Mouse (Mus musculus): Measurements from ENCODE around the gene Ebf1. TPM values are rescaled to one million over a fixed set of nuclear protein-coding genes. Genes with fewer than 3 reads are reported as not detected.

The Ebf1 gene
- polyA plus RNA-seq, 1 experiment: 38.8 TPM

GRCm38 (mm10) chr11:44894798-44895197 lies 277.7 kb downstream of the Ebf1 start:
- no peak overlapping the region for H3K27ac ChIP-seq (replicated peaks; ENCODE audit: low read depth, low read length)
- H3K4me1 ChIP-seq (ENCODE audit: control insufficient read depth, insufficient read depth, insufficient read length, low read length): peaks cover 21% of the 10 kb centered on the region
- H3K4me3 ChIP-seq (ENCODE audit: insufficient read depth, low read depth, low read length): no peak overlapping the region

- Histone ChIP-seq H3K4me3 (ENCODE audit: insufficient read depth, low read depth, low read length) (no peak overlapping the region), H3K4me1 (ENCODE audit: control insufficient read depth, insufficient read depth, insufficient read length, low read length) (peaks cover 21% of the 10 kb centered on the region), H3K27ac (replicated peaks; ENCODE audit: low read depth, low read length) (no peak overlapping the region)
These were observed 278.8 kb downstream of the Ebf1 start for GRCm38 (mm10) chr11:44895893-44896292.

- Histone ChIP-seq H3K27ac (replicated peaks; ENCODE audit: low read depth, low read length) (peak overlapping the region; percentile 6; the same call in 1 of the 2 replicates), H3K4me3 (ENCODE audit: insufficient read depth, low read depth, low read length) (no peak overlapping the region), H3K4me1 (ENCODE audit: control insufficient read depth, insufficient read depth, insufficient read length, low read length) (peaks cover 19% of the 10 kb centered on the region)
These were observed 280.1 kb downstream of the Ebf1 start for GRCm38 (mm10) chr11:44897140-44897665.

- no peak overlapping the region for H3K4me3 ChIP-seq (ENCODE audit: insufficient read depth, low read depth, low read length)
- H3K4me1 ChIP-seq (ENCODE audit: control insufficient read depth, insufficient read depth, insufficient read length, low read length): peaks cover 8% of the 10 kb centered on the region; the same call in 1 of the 2 replicates
- H3K27ac ChIP-seq (replicated peaks; ENCODE audit: low read depth, low read length): no peak overlapping the region
These were observed 282.4 kb downstream of the Ebf1 start for GRCm38 (mm10) chr11:44899554-44899953.

- Histone ChIP-seq H3K4me1 (ENCODE audit: control insufficient read depth, insufficient read depth, insufficient read length, low read length) (peaks cover 6% of the 10 kb centered on the region; the same call in 1 of the 2 replicates), H3K27ac (replicated peaks; ENCODE audit: low read depth, low read length) (no peak overlapping the region), H3K4me3 (ENCODE audit: insufficient read depth, low read depth, low read length) (no peak overlapping the region)
These were observed 282.8 kb downstream of the Ebf1 start for GRCm38 (mm10) chr11:44899965-44900364.

GRCm38 (mm10) chr11:44900496-44900895 lies 283.4 kb downstream of the Ebf1 start:
- H3K27ac ChIP-seq (replicated peaks; ENCODE audit: low read depth, low read length): no peak overlapping the region
- peaks cover 6% of the 10 kb centered on the region; the same call in 1 of the 2 replicates for H3K4me1 ChIP-seq (ENCODE audit: control insufficient read depth, insufficient read depth, insufficient read length, low read length)
- no peak overlapping the region for H3K4me3 ChIP-seq (ENCODE audit: insufficient read depth, low read depth, low read length)

GRCm38 (mm10) chr11:44901715-44902114 lies 284.6 kb downstream of the Ebf1 start:
- no peak overlapping the region for H3K27ac ChIP-seq (replicated peaks; ENCODE audit: low read depth, low read length)
- peaks cover 9% of the 10 kb centered on the region; the same call in 1 of the 2 replicates for H3K4me1 ChIP-seq (ENCODE audit: control insufficient read depth, insufficient read depth, insufficient read length, low read length)
- H3K4me3 ChIP-seq (ENCODE audit: insufficient read depth, low read depth, low read length): no peak overlapping the region

- Histone ChIP-seq H3K4me1 (ENCODE audit: control insufficient read depth, insufficient read depth, insufficient read length, low read length) (peaks cover 10% of the 10 kb centered on the region; the same call in 1 of the 2 replicates), H3K4me3 (ENCODE audit: insufficient read depth, low read depth, low read length) (no peak overlapping the region), H3K27ac (replicated peaks; ENCODE audit: low read depth, low read length) (no peak overlapping the region)
These were observed 285.0 kb downstream of the Ebf1 start for GRCm38 (mm10) chr11:44902165-44902564.

- no peak overlapping the region for H3K27ac ChIP-seq (replicated peaks; ENCODE audit: low read depth, low read length)
These were observed 287.0 kb downstream of the Ebf1 start for GRCm38 (mm10) chr11:44904121-44904520.

GRCm38 (mm10) chr11:44906456-44906855 lies 289.3 kb downstream of the Ebf1 start:
- H3K27ac ChIP-seq (replicated peaks; ENCODE audit: low read depth, low read length): 0 out of 2 replicates have a peak overlapping the region, but pooled peaks have one; percentile 13
- H3K4me1 ChIP-seq (ENCODE audit: control insufficient read depth, insufficient read depth, insufficient read length, low read length): peaks cover 5% of the 10 kb centered on the region; the same call in 1 of the 2 replicates
- no peak overlapping the region for H3K4me3 ChIP-seq (ENCODE audit: insufficient read depth, low read depth, low read length)

More at GRCm38 (mm10) chr11:44904121-44904520, 287.0 kb downstream of the Ebf1 start:
- Histone ChIP-seq H3K4me3 (ENCODE audit: insufficient read depth, low read depth, low read length) (no peak overlapping the region), H3K4me1 (ENCODE audit: control insufficient read depth, insufficient read depth, insufficient read length, low read length) (peaks cover 5% of the 10 kb centered on the region; the same call in 1 of the 2 replicates)

GRCm38 (mm10) chr11:44911765-44912164 lies 294.6 kb downstream of the Ebf1 start:
- H3K27ac ChIP-seq (replicated peaks; ENCODE audit: low read depth, low read length): no peak overlapping the region
- H3K4me3 ChIP-seq (ENCODE audit: insufficient read depth, low read depth, low read length): no peak overlapping the region
- H3K4me1 ChIP-seq (ENCODE audit: control insufficient read depth, insufficient read depth, insufficient read length, low read length): 0 out of 2 replicates have a peak, but pooled peaks cover 3% of the 10 kb centered on the region

GRCm38 (mm10) chr11:44913806-44914205 lies 296.7 kb downstream of the Ebf1 start:
- H3K4me3 ChIP-seq (ENCODE audit: insufficient read depth, low read depth, low read length): no peak overlapping the region
- H3K27ac ChIP-seq (replicated peaks; ENCODE audit: low read depth, low read length): no peak overlapping the region
- 0 out of 2 replicates have a peak, but pooled peaks cover 2% of the 10 kb centered on the region for H3K4me1 ChIP-seq (ENCODE audit: control insufficient read depth, insufficient read depth, insufficient read length, low read length)

- H3K4me1 ChIP-seq (ENCODE audit: control insufficient read depth, insufficient read depth, insufficient read length, low read length): no peaks in the 10 kb centered on the region
- H3K27ac ChIP-seq (replicated peaks; ENCODE audit: low read depth, low read length): no peak overlapping the region
- H3K4me3 ChIP-seq (ENCODE audit: insufficient read depth, low read depth, low read length): no peak overlapping the region
These were observed 299.9 kb downstream of the Ebf1 start for GRCm38 (mm10) chr11:44917059-44917458.

- H3K4me1 ChIP-seq (ENCODE audit: control insufficient read depth, insufficient read depth, insufficient read length, low read length): peaks cover 13% of the 10 kb centered on the region
- no peak overlapping the region for H3K27ac ChIP-seq (replicated peaks; ENCODE audit: low read depth, low read length)
- H3K4me3 ChIP-seq (ENCODE audit: insufficient read depth, low read depth, low read length): no peak overlapping the region
These were observed 306.0 kb downstream of the Ebf1 start for GRCm38 (mm10) chr11:44923138-44923537.

GRCm38 (mm10) chr11:44923868-44924508 lies 306.9 kb downstream of the Ebf1 start:
- Histone ChIP-seq H3K27ac (replicated peaks; ENCODE audit: low read depth, low read length) (peak overlapping the region; percentile 66), H3K4me1 (ENCODE audit: control insufficient read depth, insufficient read depth, insufficient read length, low read length) (peaks cover 13% of the 10 kb centered on the region), H3K4me3 (ENCODE audit: insufficient read depth, low read depth, low read length) (no peak overlapping the region)

GRCm38 (mm10) chr11:44924896-44925295 lies 307.8 kb downstream of the Ebf1 start:
- Histone ChIP-seq H3K4me3 (ENCODE audit: insufficient read depth, low read depth, low read length) (no peak overlapping the region), H3K27ac (replicated peaks; ENCODE audit: low read depth, low read length) (peak overlapping the region; percentile 61), H3K4me1 (ENCODE audit: control insufficient read depth, insufficient read depth, insufficient read length, low read length) (peaks cover 13% of the 10 kb centered on the region)

All from brown adipose tissue, adult 24 weeks (tissue).